Mouse (Mus musculus) macrophage (primary cell): ENCODE data around the gene Nudt12. TPM values are rescaled to one million over a fixed set of nuclear protein-coding genes. Genes with fewer than 3 reads are reported as not detected.

ENCODE experiments used
- H3K27ac ChIP-seq: fragments of 350-480 bp; formaldehyde crosslinking; 2 replicates; pipeline ENCODE4 v1.9.0; 2021
- H3K36me3 ChIP-seq: fragments of 350-480 bp; formaldehyde crosslinking; 2 replicates; pipeline ENCODE4 v1.9.0; 2021; ENCODE audit errors: inconsistent target
- H3K4me3 ChIP-seq: fragments of 350-480 bp; formaldehyde crosslinking; 2 replicates; pipeline ENCODE4 v1.9.0; 2021; ENCODE audit errors: inconsistent target
- H3K79me2 ChIP-seq: fragments of 350-480 bp; formaldehyde crosslinking; 2 replicates; pipeline ENCODE4 v1.9.0; 2021; ENCODE audit errors: inconsistent target
- WGBS: methylation state at CpG from one replicate; pipeline ENCODE4 v1.1.7; 2026; ENCODE audit warnings: inconsistent platforms; ENCODE audit not compliant: missing documents; 5-methylcytosine and 5-hydroxymethylcytosine counted together
- polyA plus RNA-seq: library from polyadenylated mRNA; stranded (reverse); fragments of 250-400 nt; gene quantifications from 3 replicates; pipeline ENCODE4 v1.2.4, GENCODE M21; 2018; ENCODE audit warnings: inconsistent platforms
- total RNA-seq, 78 experiments: library from RNA; depleted of rRNA; stranded (reverse); fragments of 250-400 nt; gene quantifications; 1 replicate in 9 of 78; 2 replicates in 24 of 78; 3 replicates in 43 of 78; 4 replicates in 2 of 78; pipeline ENCODE4 v1.2.4; 2018; ENCODE audit warnings: inconsistent platforms in 56 of 78

The Nudt12 gene
- 1 to 10 TPM in 10 of 26 experiments, under 1 TPM in 8, not detected in 8; 0.26 to 3.4 (median 1.2) TPM for total RNA-seq (2018; cell fraction: chromatin; rRNA removed)
- 1 to 10 TPM in 3 of 26 experiments, under 1 TPM in 23; 0.29 to 1.1 (median 0.61) TPM for total RNA-seq (2018; cell fraction: cytosol; rRNA removed)
- 1 to 10 TPM in 11 of 26 experiments, under 1 TPM in 13, not detected in 2; 0.24 to 3.3 (median 0.85) TPM for total RNA-seq (2018; cell fraction: nucleus; rRNA removed)
- polyA plus RNA-seq: 0.62 to 1.0 TPM (median 0.93 TPM) in 3 replicates

DNA sequence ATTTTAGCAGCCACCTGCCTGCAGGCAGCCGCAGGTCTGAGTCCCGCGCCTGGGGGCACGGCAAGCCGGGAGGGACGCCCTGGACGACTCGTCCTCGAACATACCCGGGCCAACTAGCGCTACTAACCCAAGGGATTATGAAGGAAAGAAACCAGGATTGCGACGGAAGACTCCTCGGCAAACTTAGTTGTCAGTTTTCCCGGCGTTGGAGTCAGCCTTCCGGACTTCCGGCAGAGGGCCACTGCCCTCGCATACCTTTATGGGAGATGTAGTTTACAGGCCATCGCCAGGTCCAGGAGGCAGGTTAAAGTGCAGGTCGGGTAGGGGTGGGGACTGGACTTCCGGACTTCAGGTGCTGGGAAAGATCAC lies at the start of gene Nudt12:
Nudt12 (minus strand) TSS at position 282 of the 369 bp plus-strand sequence.
- no peaks in the 10 kb centered on the region for H3K36me3 ChIP-seq
- WGBS: 2% methylated on average over 22 of the region's 22 CpGs
- H3K27ac ChIP-seq: no peak within 1 kb of the TSS
- no peaks in the 10 kb centered on the region for H3K79me2 ChIP-seq
- peak within 1 kb of the TSS; percentile 35 for H3K4me3 ChIP-seq

DNA sequence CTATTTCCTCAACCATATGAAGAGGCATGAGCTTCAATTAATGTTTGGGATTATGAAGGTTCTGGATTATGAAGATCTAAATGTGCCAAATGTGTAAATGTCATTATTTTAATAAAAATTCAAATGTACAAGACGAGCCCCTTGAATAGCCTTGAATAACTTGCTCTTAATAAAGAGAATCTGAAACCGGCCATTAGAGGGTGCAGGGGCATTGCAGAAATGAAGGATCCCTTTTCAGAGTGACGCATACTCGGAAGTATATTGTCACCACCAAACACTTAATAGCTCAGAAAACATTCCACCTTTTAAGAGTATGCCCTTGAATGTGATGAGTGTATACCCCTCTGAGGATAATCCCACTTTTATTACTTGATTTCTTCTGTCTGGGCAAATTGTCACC lies 40.1 kb upstream of the Nudt12 start:
- WGBS: 81% methylated on average over 4 of the region's 4 CpGs
- no peak overlapping the region for H3K4me3 ChIP-seq
- H3K79me2 ChIP-seq: no peaks in the 10 kb centered on the region
- H3K36me3 ChIP-seq: no peaks in the 10 kb centered on the region
- H3K27ac ChIP-seq: no peak overlapping the region

DNA sequence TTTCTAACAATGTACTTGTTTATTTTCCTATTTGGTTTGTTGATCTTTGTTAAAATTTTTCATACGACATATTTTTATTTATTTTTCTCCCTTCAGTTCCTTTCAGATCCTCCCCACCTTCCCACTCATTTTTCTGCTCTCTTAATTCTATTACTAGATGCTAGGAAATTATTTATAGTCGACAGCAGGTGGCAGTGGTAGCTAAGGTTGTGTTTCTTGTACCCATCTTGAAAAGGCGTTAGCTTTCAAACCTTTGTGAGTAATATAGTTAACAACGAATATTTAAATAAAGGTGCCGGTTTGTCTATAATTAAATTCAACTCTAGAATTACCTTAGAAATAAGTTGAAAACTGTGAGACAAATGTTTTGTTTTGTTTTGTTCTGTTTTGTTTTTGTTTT lies 26.6 kb upstream of the Nudt12 start:
- Histone ChIP-seq H3K36me3 (no peaks in the 10 kb centered on the region), H3K27ac (no peak overlapping the region), H3K4me3 (no peak overlapping the region), H3K79me2 (no peaks in the 10 kb centered on the region)
- 37% methylated on average over 5 of the region's 5 CpGs for WGBS

GRCm38 (mm10) chr17:59033445-59033844 lies 20.3 kb upstream of the Nudt12 start:
- Histone ChIP-seq H3K27ac (no peak overlapping the region), H3K79me2 (no peaks in the 10 kb centered on the region), H3K36me3 (no peaks in the 10 kb centered on the region), H3K4me3 (no peak overlapping the region)
- WGBS: 88% methylated on average over 3 of the region's 3 CpGs

DNA sequence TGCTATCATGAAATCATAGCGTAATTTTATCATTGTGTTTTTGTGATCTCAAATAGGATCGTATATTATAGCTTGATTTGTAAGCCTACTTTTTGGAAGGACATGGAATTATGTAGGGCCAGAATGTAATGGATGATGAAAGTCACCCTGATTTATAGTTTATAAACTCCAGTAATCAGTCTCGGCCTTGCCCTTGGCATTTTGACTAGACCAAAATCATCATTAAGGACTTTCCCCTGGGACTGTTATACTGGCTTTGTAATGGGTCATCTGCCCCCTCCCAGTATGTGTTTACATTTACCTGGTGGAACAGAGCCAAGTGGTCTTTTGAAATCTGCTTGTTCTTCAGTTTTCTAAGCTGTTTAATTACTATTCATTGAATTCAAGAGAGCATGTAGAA lies 13.2 kb upstream of the Nudt12 start:
- Histone ChIP-seq H3K4me3 (no peak overlapping the region), H3K27ac (no peak overlapping the region), H3K79me2 (no peaks in the 10 kb centered on the region), H3K36me3 (no peaks in the 10 kb centered on the region)
- WGBS: 84% methylated on average over 3 of the region's 3 CpGs

DNA sequence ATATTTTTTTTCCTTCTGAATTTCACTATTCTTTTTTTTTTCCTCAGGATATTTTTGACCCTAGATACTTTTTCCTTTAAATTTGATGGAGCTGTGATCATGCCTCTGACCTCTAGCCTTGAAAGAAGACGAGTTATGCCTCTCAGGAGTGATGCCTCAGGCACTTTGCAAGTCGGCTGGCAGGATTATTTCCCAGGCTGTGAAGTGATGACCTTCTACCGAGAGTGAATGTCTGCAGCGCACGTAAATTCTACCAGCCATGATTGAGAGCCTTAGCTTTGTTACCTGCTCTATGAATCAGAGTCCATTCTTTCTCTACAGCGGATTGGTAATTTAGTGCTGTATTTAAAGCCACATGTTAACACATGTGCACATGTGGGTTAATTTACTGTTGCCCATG lies 11.3 kb upstream of the Nudt12 start:
- WGBS: 81% methylated on average over 6 of the region's 6 CpGs
- no peaks in the 10 kb centered on the region for H3K79me2 ChIP-seq

DNA sequence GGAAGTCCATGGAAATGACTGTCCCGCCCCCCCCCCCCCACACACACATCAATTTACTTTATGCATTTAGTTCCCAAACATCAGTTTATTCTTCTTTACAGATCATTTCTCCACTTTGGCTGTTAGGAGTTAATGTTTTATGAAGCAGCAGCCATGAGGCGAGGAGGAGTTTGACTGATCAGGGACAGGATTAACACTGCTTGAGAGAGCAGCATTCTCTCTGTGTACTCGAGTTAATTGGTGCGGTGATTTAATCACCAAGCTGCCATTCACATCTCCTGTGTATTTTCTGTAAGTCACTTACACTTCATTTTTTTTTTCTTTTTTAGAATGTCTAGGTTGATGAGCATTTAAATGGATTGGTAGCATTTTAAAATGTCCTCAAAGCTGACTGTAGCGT lies 10.8 kb upstream of the Nudt12 start:
- no peaks in the 10 kb centered on the region for H3K79me2 ChIP-seq
- no peak overlapping the region for H3K27ac ChIP-seq
- WGBS: 85% methylated on average over 5 of the region's 5 CpGs
- H3K4me3 ChIP-seq: no peak overlapping the region
- no peaks in the 10 kb centered on the region for H3K36me3 ChIP-seq

More for the DNA sequence above, 11.3 kb upstream of the Nudt12 start:
- H3K4me3 ChIP-seq: no peak overlapping the region
- H3K27ac ChIP-seq: no peak overlapping the region
- H3K36me3 ChIP-seq: no peaks in the 10 kb centered on the region

DNA sequence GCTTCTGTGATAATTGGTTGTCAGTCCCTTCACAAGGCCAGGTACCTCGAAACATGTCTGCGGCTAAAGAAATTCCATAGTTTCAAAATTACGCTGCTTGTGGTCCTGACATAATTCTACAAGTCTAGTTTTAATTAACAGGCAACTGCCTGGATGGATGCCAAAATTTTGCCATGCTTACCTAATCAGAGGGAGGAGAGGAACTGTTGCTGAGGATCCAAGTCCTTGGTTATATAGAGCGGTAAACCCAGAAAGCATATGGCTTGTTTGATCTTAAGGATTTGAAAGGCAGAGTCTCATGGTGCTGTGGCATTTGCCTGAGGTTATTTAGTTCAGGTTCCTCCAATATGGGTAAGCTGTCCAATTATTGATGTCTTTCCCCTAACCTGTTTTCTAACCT lies 5.5 kb upstream of the Nudt12 start:
- Histone ChIP-seq H3K4me3 (no peak overlapping the region), H3K36me3 (no peaks in the 10 kb centered on the region), H3K79me2 (no peaks in the 10 kb centered on the region), H3K27ac (no peak overlapping the region)
- 96% methylated on average over 4 of the region's 4 CpGs for WGBS

GRCm38 (mm10) chr17:59012421-59013090 lies 616 bp downstream of the Nudt12 start:
- Histone ChIP-seq H3K79me2 (no peaks in the 10 kb centered on the region), H3K4me3 (peak overlapping the region; percentile 35), H3K27ac (no peak overlapping the region), H3K36me3 (no peaks in the 10 kb centered on the region)
- WGBS: 5% methylated on average over 15 of the region's 15 CpGs

GRCm38 (mm10) chr17:59011546-59012307 lies 1.4 kb downstream of the Nudt12 start:
- 87% methylated on average over 13 of the region's 13 CpGs for whole genome bisulfite sequencing
- H3K79me2 ChIP-seq: no peaks in the 10 kb centered on the region
- no peak overlapping the region for H3K27ac ChIP-seq
- no peaks in the 10 kb centered on the region for H3K36me3 ChIP-seq
- no peak overlapping the region for H3K4me3 ChIP-seq

- Histone ChIP-seq H3K4me3 (no peak within 1 kb of the TSS), H3K79me2 (no peaks in the 10 kb centered on the region), H3K27ac (no peak within 1 kb of the TSS), H3K36me3 (no peaks in the 10 kb centered on the region)
- 95% methylated on average over 6 of the region's 6 CpGs for WGBS
Observed at GRCm38 (mm10) chr17:58991275-58991674, 21.9 kb downstream of the Nudt12 start, which contains the start of gene Pdzph1. Gene Pdzph1, minus strand, starts transcription at chr17:58991375.

GRCm38 (mm10) chr17:58973237-58973636 lies 39.9 kb downstream of the Nudt12 start:
- Histone ChIP-seq H3K36me3 (no peaks in the 10 kb centered on the region), H3K4me3 (no peak overlapping the region), H3K27ac (no peak overlapping the region), H3K79me2 (no peaks in the 10 kb centered on the region)
- 76% methylated on average over 5 of the region's 5 CpGs for WGBS

DNA sequence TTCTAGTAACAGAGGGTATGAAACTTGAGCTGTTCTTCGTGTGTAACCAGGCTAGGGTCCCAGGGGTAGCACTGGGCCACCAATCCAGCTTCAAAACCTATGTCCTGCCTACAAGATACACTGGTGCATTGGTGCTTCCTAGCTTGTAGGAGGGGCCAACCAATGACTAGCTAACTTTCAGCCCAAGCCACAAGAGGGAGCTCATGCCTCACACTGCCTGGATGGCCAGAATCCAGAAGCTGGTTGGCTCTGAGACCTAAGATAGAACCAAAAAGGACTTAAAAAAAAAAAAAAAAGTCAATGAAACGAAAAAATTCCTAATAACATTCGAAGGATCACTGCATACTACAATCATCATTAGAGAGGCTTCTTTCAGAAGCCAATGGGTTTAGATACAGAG lies 53.3 kb downstream of the Nudt12 start:
- no peaks in the 10 kb centered on the region for H3K79me2 ChIP-seq
- 29% methylated on average over 3 of the region's 3 CpGs for WGBS
- H3K4me3 ChIP-seq: no peak overlapping the region
- H3K27ac ChIP-seq: no peak overlapping the region
- no peaks in the 10 kb centered on the region for H3K36me3 ChIP-seq

- no peaks in the 10 kb centered on the region for H3K36me3 ChIP-seq
- no peak overlapping the region for H3K4me3 ChIP-seq
- no peaks in the 10 kb centered on the region for H3K79me2 ChIP-seq
- H3K27ac ChIP-seq: no peak overlapping the region
- WGBS: 86% methylated on average over 1 of the region's 1 CpGs
Observed at GRCm38 (mm10) chr17:58957055-58957454, 56.1 kb downstream of the Nudt12 start.
